Comparison of ENCODE assay signal across 8 mouse cellular contexts in the genomic region with DNA sequence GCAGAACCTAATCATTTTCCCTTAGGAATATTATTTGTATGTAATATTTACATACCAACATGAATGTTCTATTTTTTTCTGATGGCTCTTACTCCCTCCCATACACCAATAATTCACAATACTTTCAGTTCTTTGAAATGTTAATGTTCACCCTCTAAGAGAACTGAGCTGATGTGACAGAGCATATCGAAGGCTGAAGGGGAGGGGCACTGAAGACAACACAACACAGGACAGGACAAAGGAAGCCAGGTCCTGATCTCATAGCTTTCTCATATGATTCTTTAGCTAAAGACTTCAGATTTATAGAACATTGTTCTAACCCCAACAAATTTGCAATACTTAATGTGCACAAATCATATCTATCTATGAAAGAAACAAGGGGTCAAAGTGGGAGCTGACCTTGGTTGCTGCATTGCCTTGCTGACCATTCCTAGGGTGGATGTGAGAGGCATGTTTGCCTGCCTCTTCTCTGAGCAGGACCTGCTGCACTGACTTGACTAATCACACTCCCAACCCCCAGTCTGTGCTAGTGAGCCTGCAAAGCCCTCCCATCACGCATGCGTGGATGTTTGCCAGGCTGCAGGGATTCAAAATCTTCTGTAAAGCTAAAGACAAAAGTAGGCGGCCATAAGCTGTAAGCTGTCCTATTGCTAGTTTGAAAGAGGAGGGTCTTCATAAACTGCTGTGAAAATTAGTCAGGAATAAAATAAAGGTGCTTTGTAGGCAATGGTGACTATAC. TPM values are rescaled to one million over a fixed set of nuclear protein-coding genes. Genes with fewer than 3 reads are reported as not detected.
DNase-seq lines count a peak whose midpoint lies in the region; ATAC-seq lines count a peak whose summit lies in the region.
"Had no signal": no experiment of that assay in that cellular context is flagged by ENCODE, and none has a peak within 500 bp of the region (broad histone marks: within the 10 kb centered on the region; RNA-seq: fewer than 3 reads in every experiment).

TSS of gene Snrpn (minus strand) at position 478 of the 739 bp plus-strand sequence.

- no peak for ATAC-seq in forebrain, embryonic 11.5 days (replicated peaks; ENCODE audit: low FRiP score)
- no peak for ATAC-seq in limb, embryonic 12.5 days (ENCODE audit: insufficient number of reproducible peaks, insufficient read depth, low FRiP score, low TSS enrichment, low read depth)
- no peak for ATAC-seq in stomach, embryonic 14.5 days (ENCODE audit: insufficient number of reproducible peaks, insufficient read depth, low FRiP score, low read depth)

- H3K9ac ChIP-seq in forebrain, embryonic 11.5 days (ENCODE audit: low read length): no peak within 1 kb of the TSS
- no peak within 1 kb of the TSS for H3K9ac ChIP-seq in limb, embryonic 12.5 days (replicated peaks)
- no peak within 1 kb of the TSS for H3K9ac ChIP-seq in stomach, embryonic 14.5 days (replicated peaks; ENCODE audit: low read depth, low read length)

- no peak within 1 kb of the TSS for H3K4me3 ChIP-seq in forebrain, embryonic 11.5 days (ENCODE audit: low read depth, low read length)
- no peak within 1 kb of the TSS for H3K4me3 ChIP-seq in limb, embryonic 12.5 days (replicated peaks)
- no peak within 1 kb of the TSS for H3K4me3 ChIP-seq in stomach, embryonic 14.5 days (ENCODE audit: low read depth, low read length)

- WGBS in forebrain, embryonic 11.5 days: 62% methylated on average over 4 of the region's 4 CpGs
- 63% methylated on average over 4 of the region's 4 CpGs for WGBS in limb, embryonic 12.5 days
- 52% methylated on average over 4 of the region's 4 CpGs for WGBS in stomach, embryonic 14.5 days

- H3K4me1 ChIP-seq in forebrain, embryonic 11.5 days (replicated peaks; ENCODE audit: control insufficient read depth, insufficient read depth, low read length): no peaks in the 10 kb centered on the region
- H3K4me1 ChIP-seq in limb, embryonic 12.5 days (replicated peaks): no peaks in the 10 kb centered on the region
- H3K4me1 ChIP-seq in stomach, embryonic 14.5 days (ENCODE audit: control insufficient read depth, insufficient read depth, low read length): no peaks in the 10 kb centered on the region

- H3K9me3 ChIP-seq in forebrain, embryonic 11.5 days (ENCODE audit: control insufficient read depth, low read length): no peaks in the 10 kb centered on the region
- H3K9me3 ChIP-seq in limb, embryonic 12.5 days: 0 out of 2 replicates have a peak, but pooled peaks cover 5% of the 10 kb centered on the region
- H3K9me3 ChIP-seq in stomach, embryonic 14.5 days (ENCODE audit: control insufficient read depth, low read depth, low read length): no peaks in the 10 kb centered on the region

- H3K36me3 ChIP-seq in forebrain, embryonic 11.5 days (ENCODE audit: control insufficient read depth, insufficient read depth, low read length): no peaks in the 10 kb centered on the region
- H3K36me3 ChIP-seq in limb, embryonic 12.5 days: no peaks in the 10 kb centered on the region
- no peaks in the 10 kb centered on the region for H3K36me3 ChIP-seq in stomach, embryonic 14.5 days (ENCODE audit: control insufficient read depth, insufficient read depth, low read length)

- no peak for DNase-seq in urinary bladder, adult 2 months (ENCODE audit: low spot score)
- DNase-seq in urinary bladder, adult 18-20 months (ENCODE audit: low spot score in 2 of 2): no peak
- DNase-seq in forebrain, embryonic 11.5 days (ENCODE audit: low spot score): no peak
- no peak for DNase-seq in heart, postnatal 25 days (ENCODE audit: low spot score)
- no peak for DNase-seq in thymus, postnatal 4 days

- intact Hi-C loops in heart, postnatal 25 days (cut with DNase I): no loop called here

- no peak within 1 kb of the TSS for H3K27ac ChIP-seq in forebrain, embryonic 11.5 days (ENCODE audit: low read depth, low read length)
- H3K27ac ChIP-seq in limb, embryonic 12.5 days: no peak within 1 kb of the TSS
- H3K27ac ChIP-seq in stomach, embryonic 14.5 days (ENCODE audit: low read length): no peak within 1 kb of the TSS

- no peaks in the 10 kb centered on the region for H3K27me3 ChIP-seq in forebrain, embryonic 11.5 days (ENCODE audit: control insufficient read depth, insufficient read depth, low read length)
- no peaks in the 10 kb centered on the region for H3K27me3 ChIP-seq in limb, embryonic 12.5 days
- no peaks in the 10 kb centered on the region for H3K27me3 ChIP-seq in stomach, embryonic 14.5 days (ENCODE audit: control insufficient read depth, insufficient read depth, low read length)

- no peak within 1 kb of the TSS for H3K4me2 ChIP-seq in forebrain, embryonic 11.5 days (ENCODE audit: low read depth, low read length, severe bottlenecking)
- no peak within 1 kb of the TSS for H3K4me2 ChIP-seq in limb, embryonic 12.5 days
- no peak within 1 kb of the TSS for H3K4me2 ChIP-seq in stomach, embryonic 14.5 days (replicated peaks; ENCODE audit: low read depth, low read length)

RNA-seq across cellular contexts. Expression of gene Snrpn, which starts in this region (rescaled TPM):
- 28.7 and 30.0 TPM in 2 replicates for polyA plus RNA-seq in urinary bladder, adult 2 months (2012; rRNA removed)
- polyA plus RNA-seq in forebrain, embryonic 11.5 days (2014; fragmentation: Nextera tagmentation; extraction: Ambion mirVana): 160 and 174 TPM in 2 replicates
- total RNA-seq in heart, postnatal 25 days (2021): 100 to 1,000 TPM; 126 to 129 TPM
- 53.9 and 60.5 TPM in 2 replicates for polyA plus RNA-seq in limb, embryonic 12.5 days (2016; fragmentation: Nextera tagmentation; extraction: Ambion mirVana)
- polyA plus RNA-seq in stomach, embryonic 14.5 days (2014; fragmentation: Nextera tagmentation; extraction: Ambion mirVana): 58.3 and 59.1 TPM in 2 replicates
- total RNA-seq: common myeloid progenitor, adult 5-6 weeks had no signal
